Mouse (Mus musculus) E14TG2a.4 (cell line): ENCODE results near the gene Knop1.

Source experiments
- H3K27me3 ChIP-seq: 2 replicates; pipeline ENCODE4 v1.6.1; 2014; ENCODE audit warnings: low read length, control low read depth; ENCODE audit not compliant: insufficient read depth
- H3K36me3 ChIP-seq: 2 replicates; pipeline ENCODE4 v1.6.1; 2014; ENCODE audit warnings: low read length, control low read depth; ENCODE audit not compliant: insufficient read depth
- H3K4me1 ChIP-seq: replicated peaks from 2 replicates; pipeline ENCODE4 v1.6.1; 2014; ENCODE audit warnings: low read depth, low read length, control low read depth
- H3K4me3 ChIP-seq: replicated peaks from 2 replicates; pipeline ENCODE4 v1.5.1; 2014; ENCODE audit warnings: mild to moderate bottlenecking, low read length
- H3K9me3 ChIP-seq: 2 replicates; pipeline ENCODE4 v1.6.1; 2014; ENCODE audit warnings: low read length, control low read depth
- CTCF ChIP-seq: conservative IDR thresholded peaks from 2 replicates; pipeline ENCODE4 v1.5.1; 2014; ENCODE audit warnings: low read length
- NANOG ChIP-seq: IDR thresholded peaks from 2 replicates; pipeline ENCODE4 v1.6.1; 2014; ENCODE audit warnings: borderline replicate concordance, low read length, mixed read lengths
- POU5F1 ChIP-seq: IDR thresholded peaks from 2 replicates; pipeline ENCODE4 v1.6.1; 2014; ENCODE audit warnings: low read length, borderline replicate concordance

Knop1 gene

GRCm38 (mm10) chr7:118841796-118842195, 14.3 kb downstream of the Knop1 start:
- Histone ChIP-seq H3K4me3 (no peak overlapping the region), H3K27me3 (no peaks in the 10 kb centered on the region)
- TF ChIP-seq POU5F1, result no peak
- no peak for TF ChIP-seq CTCF
- TF ChIP-seq NANOG, result no peak

GRCm38 (mm10) chr7:118841030-118841745, 14.9 kb downstream of the Knop1 start:
- TF ChIP-seq POU5F1 (no peak), NANOG (no peak), CTCF (no peak)
- H3K9me3 ChIP-seq, result no peaks in the 10 kb centered on the region
- H3K36me3 ChIP-seq, result peaks cover 98% of the 10 kb centered on the region
- peaks cover 72% of the 10 kb centered on the region for H3K4me1 ChIP-seq
- H3K4me3 ChIP-seq, result no peak overlapping the region
- H3K27me3 ChIP-seq, result no peaks in the 10 kb centered on the region

More at GRCm38 (mm10) chr7:118841796-118842195, 14.3 kb downstream of the Knop1 start:
- peaks cover 98% of the 10 kb centered on the region for H3K36me3 ChIP-seq
- H3K4me1 ChIP-seq, result peaks cover 71% of the 10 kb centered on the region
- no peaks in the 10 kb centered on the region for H3K9me3 ChIP-seq

DNA sequence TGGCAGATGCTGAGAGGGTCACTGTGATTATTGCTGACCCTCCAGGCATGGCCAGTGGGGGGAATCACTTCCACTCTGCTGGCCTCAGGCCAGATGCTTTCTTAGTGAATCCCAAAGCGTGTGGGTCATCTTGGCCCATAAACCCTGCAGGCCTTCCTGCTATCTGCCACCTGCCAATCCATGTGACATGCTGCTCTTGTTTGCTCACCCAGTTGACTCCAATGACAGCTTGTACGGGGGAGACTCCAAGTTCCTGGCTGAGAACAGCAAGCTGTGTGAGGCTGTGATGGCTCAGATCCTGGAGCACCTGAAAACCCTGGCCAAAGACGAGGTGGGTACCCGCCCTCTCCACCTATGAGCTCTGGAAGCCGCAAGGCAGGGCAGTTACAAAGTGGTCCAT, 18.2 kb downstream of the Knop1 start:
- H3K9me3 ChIP-seq, result no peaks in the 10 kb centered on the region
- TF ChIP-seq POU5F1 (no peak), CTCF (no peak), NANOG (no peak)
- no peaks in the 10 kb centered on the region for H3K27me3 ChIP-seq
- H3K4me3 ChIP-seq, result no peak overlapping the region
- H3K36me3 ChIP-seq, result peaks cover 95% of the 10 kb centered on the region
- peaks cover 54% of the 10 kb centered on the region for H3K4me1 ChIP-seq

DNA sequence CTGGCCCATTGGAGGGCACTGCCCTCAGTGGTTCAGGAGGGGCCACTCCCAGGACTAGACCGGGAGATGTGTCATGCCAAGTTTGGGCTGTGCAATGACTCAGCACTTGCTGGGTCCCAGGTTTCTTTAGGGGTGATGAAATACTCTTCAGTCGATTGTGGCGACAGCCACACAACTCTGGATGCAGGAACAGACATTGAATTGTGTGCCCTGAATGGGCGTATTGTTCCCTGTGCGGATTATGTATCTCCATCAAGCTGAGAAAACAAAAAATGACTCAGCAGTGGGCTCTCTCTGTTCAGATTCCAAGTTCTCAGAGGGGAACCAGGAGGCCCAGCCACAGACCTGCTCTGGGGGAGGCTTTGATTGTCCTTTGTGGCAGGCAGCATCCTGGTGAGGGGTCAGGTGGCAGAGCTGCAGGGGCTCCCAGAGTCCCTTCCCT, 28.1 kb downstream of the Knop1 start:
- no peak for TF ChIP-seq CTCF
- TF ChIP-seq POU5F1, result no peak
- TF ChIP-seq NANOG, result no peak
- Histone ChIP-seq H3K27me3 (no peaks in the 10 kb centered on the region), H3K4me1 (peaks cover 96% of the 10 kb centered on the region), H3K36me3 (peaks cover 38% of the 10 kb centered on the region), H3K4me3 (peak overlapping the region; percentile 17; the same call in 1 of the 2 replicates), H3K9me3 (no peaks in the 10 kb centered on the region)

GRCm38 (mm10) chr7:118824451-118824850, 31.6 kb downstream of the Knop1 start:
- Histone ChIP-seq H3K9me3 (no peaks in the 10 kb centered on the region), H3K27me3 (no peaks in the 10 kb centered on the region), H3K36me3 (peaks cover 34% of the 10 kb centered on the region), H3K4me1 (peaks cover 98% of the 10 kb centered on the region), H3K4me3 (no peak overlapping the region)
- TF ChIP-seq POU5F1, result no peak
- TF ChIP-seq NANOG, result no peak
- TF ChIP-seq CTCF, result no peak

DNA sequence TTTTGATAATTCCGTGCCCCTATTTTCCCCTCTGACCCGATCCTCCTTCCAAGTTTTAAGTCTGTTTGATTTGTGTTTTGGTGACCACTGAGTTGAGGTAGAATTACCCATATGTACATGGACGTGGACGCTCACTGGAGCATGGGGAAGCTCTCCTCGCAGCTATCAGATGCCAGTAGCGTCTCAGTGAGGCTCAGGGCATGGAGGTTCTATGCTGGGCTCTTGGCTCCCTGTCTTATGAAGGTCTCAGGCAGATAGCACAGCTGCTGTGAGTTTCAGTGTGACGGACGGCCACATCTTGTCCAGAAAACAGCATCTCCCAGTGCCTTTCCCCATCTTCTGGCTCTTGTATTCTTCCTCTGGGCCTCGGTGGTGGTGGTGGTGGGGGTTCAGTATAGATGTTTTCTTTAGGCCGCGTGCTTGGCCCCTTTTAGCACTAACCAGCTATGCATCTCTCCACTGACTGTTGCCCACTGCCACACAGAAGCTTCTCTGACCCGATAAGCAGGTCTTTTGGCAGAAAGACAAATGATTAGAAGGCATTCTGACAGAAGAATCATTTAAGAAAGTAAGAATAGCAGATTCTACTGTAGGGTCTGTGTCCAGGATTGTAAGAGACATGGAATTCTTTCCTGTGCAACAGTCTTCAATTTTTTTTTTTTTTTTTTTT, 34.0 kb downstream of the Knop1 start:
- H3K4me1 ChIP-seq, result peaks cover 96% of the 10 kb centered on the region
- H3K36me3 ChIP-seq, result peaks cover 28% of the 10 kb centered on the region
- TF ChIP-seq POU5F1 (no peak), NANOG (no peak), CTCF (no peak)
- no peaks in the 10 kb centered on the region for H3K27me3 ChIP-seq
- H3K9me3 ChIP-seq, result no peaks in the 10 kb centered on the region
- 0 out of 2 replicates have a peak overlapping the region, but pooled peaks have one; percentile 13 for H3K4me3 ChIP-seq

DNA sequence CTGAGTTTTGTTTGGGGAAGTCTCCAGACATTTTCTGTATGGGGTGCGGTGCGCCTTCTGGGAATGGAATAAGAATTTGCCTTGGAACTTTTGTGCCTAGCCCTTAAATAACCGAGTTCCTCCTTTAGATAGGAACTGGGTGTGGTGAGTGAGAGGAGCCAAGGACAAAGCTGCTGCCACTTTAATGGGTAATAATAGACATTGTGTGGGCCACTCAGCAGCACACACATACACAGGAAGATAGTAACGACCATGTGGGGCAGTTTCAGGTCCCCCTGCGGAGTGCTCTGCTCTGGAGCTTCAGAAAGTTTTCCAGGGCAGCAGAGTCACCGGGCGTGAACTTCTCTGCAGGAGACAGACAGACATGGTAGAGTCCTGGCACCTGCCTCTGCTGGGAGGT, 34.7 kb downstream of the Knop1 start:
- Histone ChIP-seq H3K4me1 (peaks cover 94% of the 10 kb centered on the region), H3K9me3 (no peaks in the 10 kb centered on the region), H3K27me3 (no peaks in the 10 kb centered on the region), H3K36me3 (peaks cover 25% of the 10 kb centered on the region), H3K4me3 (0 out of 2 replicates have a peak overlapping the region, but pooled peaks have one; percentile 13)
- TF ChIP-seq NANOG, result peak; percentile 53
- no peak for TF ChIP-seq POU5F1

DNA sequence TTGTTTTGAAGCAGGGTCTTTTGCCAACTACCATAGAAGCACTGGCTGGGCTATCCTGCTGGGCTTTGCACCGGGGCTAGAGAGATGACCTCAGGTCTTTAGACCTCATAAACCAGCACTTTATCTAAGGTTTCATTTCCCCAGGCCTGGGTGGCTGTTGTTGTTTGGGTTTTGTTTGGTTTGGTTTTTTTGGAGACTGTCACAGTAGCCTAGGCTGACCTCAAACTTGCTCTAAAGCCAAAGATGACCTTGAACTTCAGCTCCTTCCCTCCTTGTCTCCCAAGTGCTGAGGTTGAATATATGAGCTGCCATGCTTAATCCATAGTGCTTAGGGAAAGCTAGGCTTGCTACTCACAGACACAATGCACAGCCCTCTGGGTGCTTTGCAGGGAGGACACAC, 36.4 kb downstream of the Knop1 start:
- Histone ChIP-seq H3K36me3 (peaks cover 32% of the 10 kb centered on the region), H3K27me3 (no peaks in the 10 kb centered on the region), H3K9me3 (no peaks in the 10 kb centered on the region), H3K4me1 (peaks cover 80% of the 10 kb centered on the region), H3K4me3 (no peak overlapping the region)
- TF ChIP-seq POU5F1, result no peak
